Mouse (Mus musculus) left cerebral cortex, adult 8-10 months (tissue): ENCODE data around the gene Abhd16a. TPM values are rescaled to one million over a fixed set of nuclear protein-coding genes. Genes with fewer than 3 reads are reported as not detected.
"Not testable (repeated sequence)": the region's sequence is repeated elsewhere in the genome, so short reads cannot be mapped to it uniquely, and the experiment has no call there.

Experiments
- DNase-seq, 2 experiments: peaks; one replicate each; pipeline ENCODE4 v3.0.0; 2022; ENCODE audit warnings: low spot score in 2 of 2
- total RNA-seq, 4 experiments: library from RNA; stranded (reverse); gene quantifications; 2 replicates each; pipeline ENCODE4 v1.2.4; 2022

Abhd16a gene
- total RNA-seq, 4 experiments from 2014 or later, result 117 to 125 (median 121) TPM

DNA sequence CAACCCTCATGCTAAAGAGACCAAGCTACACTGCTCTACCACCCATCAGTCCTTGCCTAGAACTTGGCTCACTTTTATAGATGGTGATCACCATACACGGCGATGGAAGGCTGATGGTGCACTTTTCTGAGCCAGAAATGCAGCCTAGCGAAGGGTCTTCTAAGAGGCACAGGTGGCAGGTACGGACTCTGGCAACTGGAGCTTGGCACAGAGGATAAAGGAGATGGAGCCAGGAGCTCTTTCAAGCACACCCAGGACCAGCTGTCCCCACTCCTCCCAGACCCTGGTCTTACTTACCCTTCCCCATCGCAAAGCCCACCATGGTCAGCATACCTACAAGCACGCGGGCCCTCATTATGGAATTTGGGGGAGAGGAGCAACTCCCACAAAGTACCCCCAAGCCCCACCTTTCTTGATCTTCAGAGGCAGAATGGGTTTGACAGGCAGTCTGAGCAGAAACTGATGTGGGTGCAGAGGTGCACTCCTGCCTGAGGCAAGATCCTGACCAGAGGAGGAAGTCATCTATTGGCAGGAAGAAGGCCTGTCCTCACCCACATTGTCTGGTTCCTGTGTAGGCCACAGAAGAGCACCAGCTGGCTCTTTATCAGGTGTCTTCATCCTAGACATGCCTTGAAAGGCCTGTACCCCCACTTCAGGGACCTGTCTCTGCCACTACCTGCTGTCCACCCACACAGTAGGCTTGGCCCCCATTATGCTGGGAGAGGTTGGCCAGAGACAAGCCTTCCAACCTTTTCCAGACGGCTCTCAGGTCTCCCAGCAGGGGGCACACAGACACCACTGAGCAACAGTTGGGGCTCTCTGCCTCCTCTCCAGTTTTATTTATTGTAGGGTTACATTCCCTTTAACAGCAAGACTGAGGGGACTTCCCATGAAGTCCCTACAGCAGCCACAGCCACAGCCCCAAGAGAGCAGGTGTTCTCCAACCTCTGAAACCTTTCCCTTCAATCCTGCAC is 26.3 kb downstream of the Abhd16a start, which contains the start of gene Ly6g5b:
TSS of gene Ly6g5b (minus strand) at position 383 of the 974 bp plus-strand sequence.
- no peak for DNase-seq

DNA sequence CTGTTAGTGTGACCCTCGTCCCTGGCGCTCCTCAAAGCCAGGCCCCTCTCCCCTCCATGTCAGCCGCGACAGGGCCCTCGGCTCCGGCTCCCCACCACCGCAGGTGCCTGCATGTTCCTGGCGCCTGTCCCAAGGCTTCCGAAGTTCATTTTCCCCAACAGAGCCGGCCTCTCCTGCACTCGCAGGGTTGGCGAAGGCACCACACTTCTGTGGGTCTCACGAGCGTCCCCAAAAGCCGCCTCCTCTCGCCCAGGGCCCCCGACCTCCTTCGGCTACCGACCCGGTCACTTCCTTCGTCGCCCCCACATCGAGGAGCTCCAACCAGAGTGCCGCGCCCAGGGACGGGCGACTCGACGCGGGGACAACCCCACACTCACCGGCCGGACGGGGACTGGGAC is 31.7 kb downstream of the Abhd16a start:
- DNase-seq, result no peak

GRCm38 (mm10) chr17:35121143-35121799 is 32.2 kb downstream of the Abhd16a start, which contains the start of gene Gpank1:
Gene Gpank1 (plus strand): TSS chr17:35121455.
- DNase-seq, result peak; percentile 91 to 99

GRCm38 (mm10) chr17:35121871-35122303 is 32.8 kb downstream of the Abhd16a start, which contains the start of gene Csnk2b:
Gene Csnk2b (minus strand): TSS chr17:35122053.
- peak; percentile 59 to 68 for DNase-seq

DNA sequence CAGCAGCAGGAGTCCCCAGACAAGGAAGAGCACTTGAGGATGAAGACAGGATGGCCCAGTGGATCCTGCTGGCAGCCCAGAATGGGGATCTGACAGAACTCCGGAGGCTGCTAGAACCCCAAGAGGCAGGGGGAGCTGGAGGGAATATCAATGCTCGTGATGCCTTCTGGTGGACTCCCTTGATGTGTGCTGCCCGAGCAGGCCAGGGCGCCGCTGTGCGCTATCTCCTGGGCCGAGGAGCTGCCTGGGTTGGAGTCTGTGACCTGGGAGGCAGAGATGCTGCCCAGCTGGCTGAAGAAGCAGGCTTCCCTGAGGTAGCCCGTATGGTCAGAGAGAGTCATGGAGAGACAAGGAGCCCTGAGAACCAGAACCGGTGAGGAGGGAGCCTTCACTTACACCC is 34.2 kb downstream of the Abhd16a start:
- not testable (repeated sequence) for DNase-seq

DNA sequence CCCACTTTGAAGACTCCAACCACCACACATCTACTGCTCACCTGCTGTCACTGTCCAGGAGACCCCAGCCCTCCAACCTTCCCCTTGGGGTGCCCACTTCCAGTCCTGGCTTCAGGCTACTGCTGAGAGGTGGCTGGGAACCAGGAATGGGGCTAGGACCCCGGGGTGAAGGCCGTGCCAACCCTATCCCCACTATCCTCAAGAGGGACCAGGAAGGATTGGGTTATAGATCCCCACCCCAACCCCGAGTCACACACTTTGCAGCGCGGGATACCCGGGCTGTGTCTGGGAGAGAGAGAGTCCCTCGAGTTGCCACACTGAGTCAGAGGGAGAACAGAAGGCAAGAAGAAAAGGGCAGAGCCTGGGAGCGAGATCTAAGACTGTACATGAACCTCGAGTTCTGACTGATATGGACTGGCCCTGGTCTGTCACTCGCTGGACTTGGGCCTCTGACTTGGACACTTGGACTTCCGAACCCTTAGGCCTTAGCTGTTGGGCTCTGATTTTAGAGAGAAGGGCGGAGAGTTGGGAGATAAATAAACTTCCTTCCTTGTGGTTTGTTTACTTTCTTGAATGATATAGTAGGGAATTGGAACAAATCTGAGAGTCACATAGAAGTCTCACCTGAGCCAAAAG is 35.3 kb downstream of the Abhd16a start:
- not testable (repeated sequence) for DNase-seq

- DNase-seq, result no peak
Measured at GRCm38 (mm10) chr17:35125081-35125480, 36.0 kb downstream of the Abhd16a start.

GRCm38 (mm10) chr17:35125578-35125977 is 36.5 kb downstream of the Abhd16a start:
- DNase-seq, result no peak

DNA sequence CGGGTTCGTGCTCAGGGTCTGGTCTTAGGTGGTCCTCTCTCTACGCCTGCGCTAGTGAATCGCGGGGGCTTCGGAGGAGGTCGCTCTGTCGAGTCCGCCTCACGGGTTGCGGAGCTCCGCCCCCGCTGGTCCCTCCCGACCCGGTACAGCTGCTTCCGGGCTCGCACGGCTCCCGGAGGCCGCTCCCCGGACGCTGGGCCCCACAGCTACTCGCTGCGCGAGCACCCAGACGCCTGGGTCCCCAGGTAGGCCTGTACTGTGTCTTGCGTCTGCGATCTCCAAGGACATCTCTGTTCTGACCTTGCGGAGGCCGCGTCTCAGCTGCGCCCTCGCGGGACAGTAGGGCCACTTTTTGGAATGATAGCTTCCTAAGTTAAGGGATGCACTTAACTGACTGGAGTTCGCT is 37.1 kb downstream of the Abhd16a start, which contains the start of gene D17H6S53E:
TSS of gene D17H6S53E (plus strand) at position 168 of the 406 bp plus-strand sequence.
- peak; percentile 56 to 66 for DNase-seq

DNA sequence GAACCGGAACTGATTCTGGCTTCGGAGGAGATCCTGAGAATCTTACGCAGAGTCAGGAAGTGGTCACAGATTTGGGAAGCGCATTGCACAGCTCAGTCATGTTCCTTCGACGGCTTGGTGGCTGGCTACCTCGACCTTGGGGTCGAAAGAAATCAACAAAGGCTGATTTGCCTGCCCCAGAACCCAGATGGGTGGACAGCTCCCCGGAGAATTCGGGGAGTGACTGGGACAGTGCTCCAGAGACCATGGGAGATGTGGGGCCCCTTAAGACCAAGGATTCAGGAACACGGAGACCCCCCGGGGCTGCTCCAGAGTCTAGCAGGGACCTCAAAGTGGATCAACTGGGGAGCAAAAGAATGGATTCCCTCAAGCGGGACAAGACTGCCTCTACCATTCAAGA is 38.0 kb downstream of the Abhd16a start:
- DNase-seq, result no peak

- no peak for DNase-seq
Measured at GRCm38 (mm10) chr17:35128996-35129395, 39.9 kb downstream of the Abhd16a start.

DNA sequence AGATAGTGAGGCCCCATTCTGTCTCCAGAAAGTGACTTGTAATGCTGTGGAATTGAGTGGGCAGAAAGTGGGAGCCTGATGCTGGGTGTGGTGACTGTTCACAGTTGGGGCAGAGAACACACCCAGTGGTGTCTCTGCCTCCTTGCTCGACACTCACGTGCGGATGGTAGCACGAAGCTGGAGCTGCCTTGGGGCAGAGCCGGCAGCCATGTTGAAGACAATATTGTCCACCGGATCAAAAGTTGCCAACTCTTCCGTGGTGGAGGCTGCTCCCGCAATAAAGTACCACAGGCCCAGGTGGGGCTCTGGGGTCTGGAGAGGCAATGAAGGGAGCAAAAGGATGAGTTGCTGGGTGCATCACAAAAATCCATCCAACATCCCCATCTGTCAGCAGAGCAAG is 42.0 kb downstream of the Abhd16a start:
- DNase-seq, result no peak

GRCm38 (mm10) chr17:35131500-35132173 is 42.6 kb downstream of the Abhd16a start, which contains the start of gene Apom:
Gene Apom (minus strand): TSS chr17:35132050.
- DNase-seq, result no peak

- DNase-seq, result no peak
Measured at GRCm38 (mm10) chr17:35132174-35132560, 43.1 kb downstream of the Abhd16a start.

- DNase-seq, result no peak
Measured at GRCm38 (mm10) chr17:35133517-35133916, 44.5 kb downstream of the Abhd16a start.

DNA sequence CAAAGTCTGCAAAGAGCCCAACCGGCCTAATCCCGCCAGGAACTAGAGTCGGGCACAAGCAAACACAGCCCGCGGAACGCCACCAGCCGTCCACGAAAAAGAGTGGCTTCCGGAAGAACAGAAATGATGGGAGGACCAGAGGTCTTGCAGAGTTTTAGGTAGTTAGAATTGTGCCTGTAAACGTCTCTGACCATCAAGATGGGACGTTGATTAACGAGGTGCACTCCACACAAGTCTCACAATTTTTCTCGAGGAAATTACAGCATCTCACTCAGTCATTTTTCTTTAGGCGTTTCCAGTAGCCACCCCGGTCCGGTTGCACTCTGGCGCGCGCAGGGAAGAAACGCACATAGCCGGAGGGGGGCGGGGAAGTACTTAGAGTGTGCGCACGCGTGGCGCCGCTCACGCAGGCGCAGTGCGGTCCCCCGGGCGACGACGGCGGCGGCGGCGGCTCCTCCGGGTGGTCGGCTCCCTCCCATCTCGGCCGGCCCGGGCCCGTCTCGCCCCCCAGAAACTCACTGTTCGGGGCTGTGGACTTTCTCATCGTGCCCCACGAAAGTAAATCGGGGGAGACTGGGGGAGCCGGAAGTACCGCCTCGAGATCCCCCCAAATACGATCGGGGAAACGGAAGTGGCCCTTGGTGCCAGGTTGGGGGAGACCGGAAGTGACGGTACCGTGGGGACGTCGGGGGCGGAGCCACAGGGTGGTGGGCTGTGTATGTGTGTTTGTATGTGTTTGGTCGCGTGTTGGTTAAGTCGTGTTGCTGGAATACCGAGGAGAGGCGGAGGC is 45.9 kb downstream of the Abhd16a start, which contains the start of gene Bag6:
TSS of gene Bag6 (plus strand) at position 378 of the 790 bp plus-strand sequence.
- DNase-seq, result peak; percentile 93 to 95

- DNase-seq, result no peak
Measured at GRCm38 (mm10) chr17:35135591-35136320, 46.7 kb downstream of the Abhd16a start.

- no peak for DNase-seq
Measured at GRCm38 (mm10) chr17:35139269-35139668, 50.2 kb downstream of the Abhd16a start.

- no peak for DNase-seq
Measured at GRCm38 (mm10) chr17:35140490-35140996, 51.5 kb downstream of the Abhd16a start.
